8 mouse cellular contexts compared by ENCODE assay signal in genomic region chr1:153040091-153040490, GRCm38 (mm10).
DNase-seq lines count a peak whose midpoint lies in the region; ATAC-seq and TF ChIP-seq lines count a peak whose summit lies in the region.
"Had no signal": no experiment of that assay in that cellular context is flagged by ENCODE, and none has a peak within 500 bp of the region (broad histone marks: within the 10 kb centered on the region; RNA-seq: fewer than 3 reads in every experiment).

No protein-coding gene starts in this region.

- no peak overlapping the region for H3K4me3 ChIP-seq in lung, embryonic 16.5 days (ENCODE audit: low read length)
- no peak overlapping the region for H3K4me3 ChIP-seq in kidney, postnatal 0 days (replicated peaks; ENCODE audit: low read depth, low read length)
- H3K4me3 ChIP-seq: erythroblast, embryonic 14.5 days had no signal

- H3K9me3 ChIP-seq in lung, embryonic 16.5 days (ENCODE audit: control insufficient read depth, low read length), result peaks cover 5% of the 10 kb centered on the region; the same call in 1 of the 2 replicates
- no peaks in the 10 kb centered on the region for H3K9me3 ChIP-seq in kidney, postnatal 0 days (replicated peaks; ENCODE audit: low read length)

- no peak overlapping the region for H3K4me2 ChIP-seq in lung, embryonic 16.5 days (ENCODE audit: low read depth, low read length)
- H3K4me2 ChIP-seq in kidney, postnatal 0 days (ENCODE audit: low read length), result no peak overlapping the region

- ATAC-seq in lung, embryonic 16.5 days (ENCODE audit: low read depth), result peak; percentile 19; the same call in 1 of the 2 replicates
- ATAC-seq in kidney, postnatal 0 days (replicated peaks; ENCODE audit: low FRiP score, low read depth), result 0 out of 2 replicates have a peak, but pooled peaks have one; percentile 44

- no peak overlapping the region for H3K27ac ChIP-seq in lung, embryonic 16.5 days (ENCODE audit: low read length)
- no peak overlapping the region for H3K27ac ChIP-seq in kidney, postnatal 0 days

- TF ChIP-seq CTCF in kidney, postnatal 0 days (IDR thresholded peaks at IDR 0.05; ENCODE audit: low read depth), result peak; percentile 60; the same call in 1 of the 2 replicates

- H3K9ac ChIP-seq in lung, embryonic 16.5 days (ENCODE audit: low read length), result no peak overlapping the region
- no peak overlapping the region for H3K9ac ChIP-seq in kidney, postnatal 0 days (ENCODE audit: low read depth, low read length)

- no peaks in the 10 kb centered on the region for H3K36me3 ChIP-seq in lung, embryonic 16.5 days (ENCODE audit: control insufficient read depth, insufficient read depth, low read length)
- no peaks in the 10 kb centered on the region for H3K36me3 ChIP-seq in kidney, postnatal 0 days (ENCODE audit: insufficient read depth, low read length)

- WGBS in lung, embryonic 16.5 days, result 30% methylated on average over 3 of the region's 3 CpGs
- 55% methylated on average over 3 of the region's 3 CpGs for WGBS in kidney, postnatal 0 days

- DNase-seq in lung, adult 18-20 months, result no peak
- DNase-seq in adrenal gland, adult 8-10 months, result peak; percentile 17
- peak; percentile 78 for DNase-seq in embryo, embryonic 10 days (ENCODE audit: low spot score)
- DNase-seq in kidney, postnatal 0 days (ENCODE audit: low spot score), result peak; percentile 36
- peak; percentile 35 for DNase-seq in yolk sac, embryonic 10.5 days (ENCODE audit: low spot score)
- no peak for DNase-seq in spleen, adult 18-20 months

- H3K4me1 ChIP-seq in lung, embryonic 16.5 days (replicated peaks; ENCODE audit: control insufficient read depth, insufficient read depth, low read length), result peaks cover 43% of the 10 kb centered on the region
- no peaks in the 10 kb centered on the region for H3K4me1 ChIP-seq in kidney, postnatal 0 days (replicated peaks; ENCODE audit: insufficient read depth, low read length)

- H3K27me3 ChIP-seq in lung, embryonic 16.5 days (ENCODE audit: control insufficient read depth, insufficient read depth, low read depth, low read length), result no peaks in the 10 kb centered on the region
- H3K27me3 ChIP-seq in kidney, postnatal 0 days (ENCODE audit: insufficient read depth, low read length), result no peaks in the 10 kb centered on the region

Comparison
In these comparisons a context has a peak if more than half of its experiments do, and no peak if none do; other contexts are left out.
1. DNase-seq: peak in adrenal gland, adult 8-10 months (single experiment), embryo, embryonic 10 days (single experiment), kidney, postnatal 0 days (single experiment) and yolk sac, embryonic 10.5 days (single experiment); none in lung, adult 18-20 months (0 of 2) and spleen, adult 18-20 months (0 of 2).